Mouse (Mus musculus): ENCODE data around the gene Gpx2. TPM values are rescaled to one million over a fixed set of nuclear protein-coding genes. Genes with fewer than 3 reads are reported as not detected.
"Not testable (repeated sequence)": the region's sequence is repeated elsewhere in the genome, so short reads cannot be mapped to it uniquely, and the experiment has no call there.

The Gpx2 gene
- total RNA-seq, 1 experiment, result 7.0 TPM

GRCm38 (mm10) chr12:76796938-76797539 lies 1.7 kb upstream of the Gpx2 start:
- in situ Hi-C loops (cut with MboI; ENCODE audit: low sequenced_read_pairs in 2 of 2, unreplicated experiment in 2 of 2), result no loop called here
- Histone ChIP-seq H3K27ac (ENCODE audit: insufficient read depth, low read depth, low read length, poor library complexity, severe bottlenecking) (no peak overlapping the region), H3K9me3 (ENCODE audit: control insufficient read depth, insufficient read depth, low read depth, low read length) (no peaks in the 10 kb centered on the region), H3K9ac (ENCODE audit: insufficient read depth, low read depth, low read length, poor library complexity, severe bottlenecking) (no peak overlapping the region), H3K4me3 (ENCODE audit: insufficient read depth in 1 of 2, low read depth in 1 of 2, low read length in 2 of 2, poor library complexity in 1 of 2, severe bottlenecking in 1 of 2) (no peak overlapping the region), H3K36me3 (ENCODE audit: control insufficient read depth, insufficient read depth, low read length, poor library complexity, severe bottlenecking) (no peaks in the 10 kb centered on the region; the same call in 1 of the 2 replicates), H3K4me1 (ENCODE audit: control insufficient read depth in 2 of 2, insufficient read depth in 2 of 2, low read length in 2 of 2, poor library complexity in 1 of 2) (peaks cover 10 to 12% of the 10 kb centered on the region in 2 experiments; a peak in 3 of 4 replicates)
- DNase-seq (ENCODE audit: low read depth, low spot score), result no peak
- TF ChIP-seq ZNF384 (IDR thresholded peaks at IDR 0.05; ENCODE audit: low read depth, low read length), result no peak
- no peak for TF ChIP-seq CHD2 (IDR thresholded peaks at IDR 0.05; ENCODE audit: low read depth, low read length)
- TF ChIP-seq MAFK (IDR thresholded peaks at IDR 0.05; ENCODE audit: insufficient read depth, low read depth, low read length), result no peak
- no peak for TF ChIP-seq ZC3H11A (IDR thresholded peaks at IDR 0.05; ENCODE audit: borderline replicate concordance, low read depth, low read length)
- no peak for TF ChIP-seq HCFC1 (IDR thresholded peaks at IDR 0.05; ENCODE audit: borderline replicate concordance, insufficient read depth, low read length)

- H3K9ac ChIP-seq (ENCODE audit: insufficient read depth, low read depth, low read length, poor library complexity, severe bottlenecking); H3K4me3 ChIP-seq (ENCODE audit: insufficient read depth in 1 of 2, low read depth in 1 of 2, low read length in 2 of 2, poor library complexity in 1 of 2, severe bottlenecking in 1 of 2); H3K9me3 ChIP-seq (ENCODE audit: control insufficient read depth, insufficient read depth, low read depth, low read length); H3K27ac ChIP-seq (ENCODE audit: insufficient read depth, low read depth, low read length, poor library complexity, severe bottlenecking); DNase-seq (ENCODE audit: low read depth, low spot score); H3K36me3 ChIP-seq (ENCODE audit: control insufficient read depth, insufficient read depth, low read length, poor library complexity, severe bottlenecking); in situ Hi-C loops (cut with MboI; ENCODE audit: low sequenced_read_pairs in 2 of 2, unreplicated experiment in 2 of 2): not testable (repeated sequence)
- peaks cover 10% of the 10 kb centered on the region in 2 experiments; a peak in 3 of 4 replicates for H3K4me1 ChIP-seq (ENCODE audit: control insufficient read depth in 2 of 2, insufficient read depth in 2 of 2, low read length in 2 of 2, poor library complexity in 1 of 2)
Measured at GRCm38 (mm10) chr12:76792540-76792939, 2.8 kb downstream of the Gpx2 start.

GRCm38 (mm10) chr12:76790446-76791084 lies 4.8 kb downstream of the Gpx2 start:
- H3K36me3 ChIP-seq (ENCODE audit: control insufficient read depth, insufficient read depth, low read length, poor library complexity, severe bottlenecking), result no peaks in the 10 kb centered on the region
- no peak overlapping the region for H3K4me3 ChIP-seq (ENCODE audit: insufficient read depth in 1 of 2, low read depth in 1 of 2, low read length in 2 of 2, poor library complexity in 1 of 2, severe bottlenecking in 1 of 2)
- no peak overlapping the region for H3K27ac ChIP-seq (ENCODE audit: insufficient read depth, low read depth, low read length, poor library complexity, severe bottlenecking)
- peaks cover 2 to 6% of the 10 kb centered on the region in 2 experiments; a peak in 3 of 4 replicates for H3K4me1 ChIP-seq (ENCODE audit: control insufficient read depth in 2 of 2, insufficient read depth in 2 of 2, low read length in 2 of 2, poor library complexity in 1 of 2)
- no peaks in the 10 kb centered on the region for H3K9me3 ChIP-seq (ENCODE audit: control insufficient read depth, insufficient read depth, low read depth, low read length)
- no peak for DNase-seq (ENCODE audit: low read depth, low spot score)
- TF ChIP-seq CHD2 (IDR thresholded peaks at IDR 0.05; ENCODE audit: low read depth, low read length), result no peak
- no peak for TF ChIP-seq ZNF384 (IDR thresholded peaks at IDR 0.05; ENCODE audit: low read depth, low read length)
- no peak for TF ChIP-seq ZC3H11A (IDR thresholded peaks at IDR 0.05; ENCODE audit: borderline replicate concordance, low read depth, low read length)
- TF ChIP-seq HCFC1 (IDR thresholded peaks at IDR 0.05; ENCODE audit: borderline replicate concordance, insufficient read depth, low read length), result no peak
- TF ChIP-seq MAFK (IDR thresholded peaks at IDR 0.05; ENCODE audit: insufficient read depth, low read depth, low read length), result no peak
- no peak overlapping the region for H3K9ac ChIP-seq (ENCODE audit: insufficient read depth, low read depth, low read length, poor library complexity, severe bottlenecking)
- in situ Hi-C loops (cut with MboI; ENCODE audit: low sequenced_read_pairs in 2 of 2, unreplicated experiment in 2 of 2), result no loop called here

- in situ Hi-C loops (cut with MboI; ENCODE audit: low sequenced_read_pairs in 2 of 2, unreplicated experiment in 2 of 2), result no loop called here
- peaks cover 4% of the 10 kb centered on the region; the same call in 1 of the 2 replicates for H3K36me3 ChIP-seq (ENCODE audit: control insufficient read depth, insufficient read depth, low read length, poor library complexity, severe bottlenecking)
- no peak for DNase-seq (ENCODE audit: low read depth, low spot score)
- TF ChIP-seq ZNF384 (IDR thresholded peaks at IDR 0.05; ENCODE audit: low read depth, low read length) (no peak), ZC3H11A (IDR thresholded peaks at IDR 0.05; ENCODE audit: borderline replicate concordance, low read depth, low read length) (no peak), HCFC1 (IDR thresholded peaks at IDR 0.05; ENCODE audit: borderline replicate concordance, insufficient read depth, low read length) (no peak), CHD2 (IDR thresholded peaks at IDR 0.05; ENCODE audit: low read depth, low read length) (no peak), MAFK (IDR thresholded peaks at IDR 0.05; ENCODE audit: insufficient read depth, low read depth, low read length) (no peak)
- H3K4me3 ChIP-seq (ENCODE audit: insufficient read depth in 1 of 2, low read depth in 1 of 2, low read length in 2 of 2, poor library complexity in 1 of 2, severe bottlenecking in 1 of 2), result no peak overlapping the region
- H3K9me3 ChIP-seq (ENCODE audit: control insufficient read depth, insufficient read depth, low read depth, low read length), result peaks cover 5% of the 10 kb centered on the region; the same call in 1 of the 2 replicates
- no peaks in the 10 kb centered on the region for H3K4me1 ChIP-seq (ENCODE audit: control insufficient read depth in 2 of 2, insufficient read depth in 2 of 2, low read length in 2 of 2, poor library complexity in 1 of 2)
- no peak overlapping the region for H3K9ac ChIP-seq (ENCODE audit: insufficient read depth, low read depth, low read length, poor library complexity, severe bottlenecking)
- no peak overlapping the region for H3K27ac ChIP-seq (ENCODE audit: insufficient read depth, low read depth, low read length, poor library complexity, severe bottlenecking)
Measured at GRCm38 (mm10) chr12:76784056-76784619, 11.2 kb downstream of the Gpx2 start.
